Mouse (Mus musculus): ENCODE data around the gene Arhgap27.

- TF ChIP-seq EP300 (IDR thresholded peaks at IDR 0.05; ENCODE audit: insufficient read depth, low read depth, low read length) (no peak), CTCF (IDR thresholded peaks at IDR 0.05; ENCODE audit: low read depth, low read length) (no peak), POLR2A (IDR thresholded peaks at IDR 0.05; ENCODE audit: insufficient read depth, low read length) (no peak)
These were observed 18.6 kb upstream of the Arhgap27 start for GRCm38 (mm10) chr11:103381956-103382613.
